Mouse (Mus musculus) layer of hippocampus, adult 9-10 months (tissue): ENCODE measurements around the gene Lrrc31.
"Not testable (repeated sequence)": the region's sequence is repeated elsewhere in the genome, so short reads cannot be mapped to it uniquely, and the experiment has no call there.

ENCODE experiments used
- DNase-seq: peaks from one replicate; pipeline ENCODE4 v3.0.0; 2022; ENCODE audit warnings: low spot score

Gene Lrrc31

DNA sequence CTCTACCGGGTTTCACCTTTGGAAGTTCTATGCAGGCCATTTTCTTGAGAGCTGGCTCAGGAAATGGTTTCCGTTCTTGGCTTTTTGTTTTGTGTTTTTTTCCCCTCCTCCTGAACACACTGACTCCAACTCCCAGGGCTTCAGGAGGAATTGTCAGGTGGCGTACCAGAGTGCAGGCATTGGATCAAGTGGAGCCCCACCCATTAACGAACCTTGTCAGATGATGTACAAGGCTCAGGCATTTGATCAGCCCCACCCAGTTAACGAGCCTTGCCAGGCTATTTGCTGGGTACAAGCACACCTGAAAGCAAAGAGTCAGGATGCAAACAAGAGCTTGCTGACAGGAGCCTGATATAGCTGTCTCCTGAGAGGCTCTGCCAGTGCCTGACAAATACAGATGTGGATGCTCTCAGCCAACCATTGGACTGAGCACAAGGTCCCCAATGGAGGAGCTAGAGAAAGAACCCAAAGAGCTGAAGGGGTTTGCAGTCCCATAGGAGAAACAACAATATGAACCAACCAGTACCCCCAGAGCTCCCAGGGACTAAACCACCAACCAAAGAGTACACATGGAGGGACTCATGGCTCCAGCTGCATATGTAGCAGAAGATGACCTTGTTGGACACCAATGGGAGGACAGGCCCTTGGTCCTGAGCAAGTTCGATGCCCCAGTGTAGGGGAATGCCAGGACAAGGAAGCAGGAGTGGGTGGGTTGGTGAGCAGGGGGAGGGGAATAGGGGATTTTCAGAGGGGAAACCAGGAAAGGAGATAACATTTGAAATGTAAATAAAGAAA lies at the start of gene Lrrc31:
TSS of gene Lrrc31 (minus strand) at position 133 of the 795 bp plus-strand sequence.
- DNase-seq, result not testable (repeated sequence)

- no peak for DNase-seq
Observed at GRCm38 (mm10) chr3:30748316-30748715, 48.7 kb upstream of the Lrrc31 start.

DNA sequence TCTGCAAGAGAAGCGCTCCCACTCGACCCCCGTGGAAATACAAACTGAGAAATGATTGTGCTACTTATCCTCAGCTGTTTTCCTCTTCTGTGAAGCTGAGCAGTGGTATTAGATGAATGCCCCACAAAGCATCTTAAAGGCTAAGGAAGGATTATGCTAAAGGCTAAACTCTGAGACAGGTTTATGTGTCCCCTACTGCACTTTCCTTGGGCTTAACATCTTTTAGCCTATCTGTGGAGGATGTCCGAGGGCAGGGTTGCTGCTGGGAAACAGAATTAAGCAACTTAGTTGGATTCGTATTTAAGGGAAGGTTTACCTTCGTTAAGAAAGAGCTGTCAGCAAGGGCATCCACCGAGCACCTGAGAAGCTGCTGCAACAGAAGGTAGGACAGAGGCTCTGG lies 46.4 kb upstream of the Lrrc31 start, which contains the start of gene Samd7:
TSS of gene Samd7 (plus strand) at position 288 of the 400 bp plus-strand sequence.
- DNase-seq, result no peak

DNA sequence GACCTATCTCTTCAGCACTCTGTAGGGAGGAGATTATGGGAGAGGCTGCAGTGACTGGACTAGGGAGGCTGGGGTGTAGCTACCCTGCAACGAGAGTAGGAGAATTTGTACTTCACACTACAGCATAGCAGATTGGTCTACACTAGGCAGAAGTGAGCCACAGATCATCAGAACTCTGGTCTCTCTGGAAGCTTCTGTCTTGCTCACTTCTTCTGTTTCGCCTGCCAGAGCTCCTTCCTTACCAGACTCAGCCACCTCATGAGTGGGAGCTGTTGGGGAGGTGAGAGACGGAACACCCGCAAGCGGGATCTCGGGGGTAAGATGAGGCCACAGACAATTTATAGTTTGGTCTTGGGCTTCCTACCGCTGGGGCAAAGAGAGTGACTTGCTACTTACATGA lies 43.2 kb upstream of the Lrrc31 start:
- DNase-seq, result no peak

- no peak for DNase-seq
Observed at GRCm38 (mm10) chr3:30741306-30741705, 41.7 kb upstream of the Lrrc31 start.

GRCm38 (mm10) chr3:30736809-30737208 lies 37.2 kb upstream of the Lrrc31 start:
- DNase-seq, result no peak

DNA sequence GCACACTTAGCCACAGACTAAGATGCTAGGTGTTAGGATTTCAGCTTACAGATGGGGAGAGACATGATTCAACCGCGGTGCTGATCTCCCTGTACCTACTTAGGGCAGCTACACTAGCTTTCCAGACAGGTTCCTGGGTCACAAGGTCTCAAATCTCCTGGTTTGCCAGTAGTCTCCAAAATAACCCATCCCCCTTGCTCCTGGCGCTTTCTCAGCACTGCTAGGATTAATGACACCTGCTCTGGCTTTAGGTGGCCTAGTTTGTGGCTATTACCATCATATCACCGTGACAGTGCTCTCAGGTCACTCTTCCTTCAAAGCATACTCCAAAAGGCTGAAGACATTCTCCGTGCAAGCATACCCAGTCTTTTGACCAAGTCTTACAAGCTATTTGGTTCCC lies 29.4 kb upstream of the Lrrc31 start:
- DNase-seq, result no peak

GRCm38 (mm10) chr3:30727209-30727608 lies 27.6 kb upstream of the Lrrc31 start:
- DNase-seq, result no peak

GRCm38 (mm10) chr3:30725514-30725913 lies 25.9 kb upstream of the Lrrc31 start:
- no peak for DNase-seq

DNA sequence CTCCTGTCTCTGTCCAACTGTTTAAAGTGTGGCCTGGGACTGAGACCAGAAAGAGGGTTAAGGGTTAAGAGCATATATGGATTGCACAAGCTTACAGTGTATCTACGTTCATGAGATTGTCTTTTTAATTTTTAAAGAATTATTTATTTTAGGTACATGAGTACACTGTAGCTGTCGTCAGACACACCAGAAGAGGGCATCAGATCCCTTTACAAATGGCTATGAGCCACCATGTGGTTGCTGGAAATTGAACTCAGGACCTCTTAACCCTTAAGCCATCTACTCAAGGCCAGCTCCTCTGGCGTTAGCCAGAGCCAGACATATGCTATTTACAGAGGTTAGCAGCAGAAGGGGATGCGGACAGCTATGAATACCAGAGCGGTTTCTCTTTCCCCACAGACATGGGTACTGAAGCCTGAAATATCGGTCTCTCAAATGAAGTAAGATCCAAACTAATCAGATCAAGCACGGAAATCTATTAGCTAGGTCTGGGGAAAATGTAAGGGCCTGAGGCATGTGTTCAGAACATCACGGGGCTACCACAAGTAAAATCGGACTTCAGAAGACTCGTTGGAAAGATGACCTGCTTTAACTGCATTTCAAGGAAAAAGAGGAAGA lies 25.3 kb upstream of the Lrrc31 start:
- no peak for DNase-seq

DNA sequence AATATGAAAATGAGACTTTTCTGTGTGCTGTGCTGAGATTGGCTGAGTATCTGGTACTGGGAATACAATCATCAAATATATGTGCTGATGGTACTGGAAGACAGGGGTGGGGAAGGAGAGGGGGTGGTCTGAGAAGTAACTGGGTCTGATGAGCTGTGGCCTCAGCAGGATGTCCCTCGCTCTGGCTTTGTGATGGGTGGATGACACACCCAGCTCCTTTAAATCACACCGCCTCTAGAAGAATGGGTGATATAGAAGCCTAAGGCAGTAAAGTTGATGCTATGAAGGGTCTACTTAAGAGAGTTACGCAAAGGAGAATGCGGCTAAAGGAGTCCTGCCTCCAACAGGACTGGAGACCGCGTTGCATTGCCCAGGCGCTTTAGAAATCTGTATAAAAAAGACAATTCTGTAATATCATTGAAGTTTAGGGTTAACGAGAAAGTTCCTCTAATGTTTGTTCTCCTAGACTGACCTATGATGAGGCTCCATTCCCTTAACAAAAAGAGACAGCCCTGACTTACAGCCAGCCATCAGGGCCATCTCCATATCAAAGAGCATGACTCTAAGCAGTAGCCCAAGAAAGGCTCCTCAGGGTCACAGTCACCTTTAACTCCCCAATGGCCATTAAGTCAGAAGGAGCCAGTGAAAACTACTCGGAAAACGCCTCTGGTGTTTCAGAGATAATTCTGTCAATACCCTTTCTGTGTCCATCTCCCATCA lies 24.6 kb upstream of the Lrrc31 start:
- no peak for DNase-seq

DNA sequence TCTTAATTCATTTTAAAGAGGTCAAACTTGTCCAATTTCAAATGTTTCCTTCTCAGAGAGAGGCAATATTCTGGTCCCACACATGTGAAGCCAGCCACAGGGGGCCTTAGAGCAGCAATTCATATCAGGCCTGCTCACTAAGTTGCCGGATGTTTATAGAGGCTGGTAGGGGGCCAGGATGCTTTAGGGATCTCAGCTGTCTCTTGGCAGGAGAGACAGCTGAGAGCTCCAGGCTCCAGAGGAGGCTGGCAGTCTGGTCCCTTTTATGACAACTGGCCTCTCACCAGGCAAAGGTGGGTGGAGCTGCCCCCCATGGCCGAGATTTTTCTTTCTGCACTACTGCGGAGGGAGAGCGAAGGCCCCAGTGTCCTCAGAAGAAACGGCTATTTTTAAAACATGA lies 23.5 kb upstream of the Lrrc31 start:
- DNase-seq, result no peak

- no peak for DNase-seq
Observed at GRCm38 (mm10) chr3:30722461-30722860, 22.8 kb upstream of the Lrrc31 start.

DNA sequence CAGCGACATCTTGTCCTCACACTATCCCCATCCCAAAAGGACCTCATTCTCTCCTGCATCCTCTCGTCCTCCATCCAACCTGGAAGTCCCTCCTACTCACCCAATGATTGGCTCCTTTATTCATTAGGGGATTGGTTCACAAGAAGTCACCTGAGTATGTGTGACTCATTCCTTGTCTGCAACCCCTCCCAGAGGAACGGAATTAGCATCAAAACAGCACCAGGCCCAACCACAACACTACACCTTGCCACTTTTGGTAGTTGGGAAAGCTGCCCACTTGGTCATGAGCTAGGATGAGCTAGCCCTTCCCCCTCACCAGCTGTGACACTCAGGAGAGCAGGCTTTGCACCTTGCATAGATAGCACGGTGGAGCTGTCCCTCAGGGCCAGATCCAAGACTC lies 22.4 kb upstream of the Lrrc31 start:
- DNase-seq, result no peak

GRCm38 (mm10) chr3:30718649-30719048 lies 19.0 kb upstream of the Lrrc31 start:
- DNase-seq, result no peak

DNA sequence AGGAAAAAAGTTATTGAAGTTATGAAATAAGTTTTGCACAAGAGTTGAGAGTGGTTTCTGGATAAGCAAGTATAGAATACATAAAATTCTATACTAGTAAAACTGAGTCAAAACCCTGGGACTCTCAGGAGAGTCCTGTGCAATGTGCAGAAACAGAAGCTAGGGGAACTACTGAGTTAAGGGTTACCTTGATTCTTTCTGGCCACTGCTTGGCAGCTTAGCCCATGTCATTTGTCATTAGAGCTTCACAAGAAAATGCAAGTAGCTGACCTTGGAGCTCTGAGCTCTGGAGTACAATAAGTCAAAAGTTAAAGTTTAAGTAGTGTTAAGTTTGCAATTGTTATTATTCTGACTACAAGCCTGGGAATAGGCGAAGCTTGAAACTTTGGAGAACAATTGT lies 13.7 kb upstream of the Lrrc31 start:
- DNase-seq, result no peak

GRCm38 (mm10) chr3:30710191-30710590 lies 10.5 kb upstream of the Lrrc31 start:
- DNase-seq, result no peak

GRCm38 (mm10) chr3:30706614-30707276 lies 7.1 kb upstream of the Lrrc31 start:
- DNase-seq, result no peak

DNA sequence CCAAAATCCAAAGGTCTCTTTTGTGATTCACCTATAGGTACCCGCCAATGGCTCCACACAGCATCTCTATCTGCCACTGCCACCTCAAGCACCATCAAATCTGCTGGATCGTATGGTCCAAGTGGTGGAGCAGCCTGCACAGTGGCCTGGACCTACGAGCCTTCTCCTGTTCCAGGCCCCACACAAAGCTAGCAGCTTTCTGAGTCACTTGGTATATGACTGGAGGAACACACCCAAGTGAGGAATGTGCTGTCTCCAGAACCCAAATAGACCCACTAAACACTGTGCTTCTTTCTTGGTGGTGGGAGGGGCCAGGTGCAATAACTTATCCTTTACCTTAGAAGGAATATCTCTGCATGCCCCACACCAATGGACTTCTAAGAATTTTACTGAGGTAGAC lies 6.3 kb upstream of the Lrrc31 start:
- no peak for DNase-seq

- no peak for DNase-seq
Observed at GRCm38 (mm10) chr3:30697891-30698290, 1.8 kb downstream of the Lrrc31 start.

GRCm38 (mm10) chr3:30696346-30696745 lies 3.3 kb downstream of the Lrrc31 start:
- peak; percentile 33 for DNase-seq

GRCm38 (mm10) chr3:30695661-30696060 lies 4.0 kb downstream of the Lrrc31 start:
- DNase-seq, result no peak
